Mouse (Mus musculus): ENCODE data around the gene Gins2. TPM values are rescaled to one million over a fixed set of nuclear protein-coding genes. Genes with fewer than 3 reads are reported as not detected.

Gene Gins2
- polyA plus RNA-seq, 1 experiment from 2014 or later: 22.0 TPM

GRCm38 (mm10) chr8:120585521-120585920 lies 3.6 kb downstream of the Gins2 start:
- Histone ChIP-seq H3K9me3 (ENCODE audit: control insufficient read depth, low read length) (no peaks in the 10 kb centered on the region), H3K27me3 (replicated peaks; ENCODE audit: control insufficient read depth, insufficient read depth, low read length) (no peaks in the 10 kb centered on the region), H3K27ac (ENCODE audit: low read depth, low read length) (no peak overlapping the region), H3K9ac (ENCODE audit: low read depth, low read length) (no peak overlapping the region), H3K4me3 (ENCODE audit: low read length) (no peak overlapping the region), H3K4me2 (ENCODE audit: low read length) (no peak overlapping the region), H3K36me3 (ENCODE audit: control insufficient read depth, insufficient read depth, low read length) (peaks cover 5% of the 10 kb centered on the region; the same call in 1 of the 2 replicates), H3K4me1 (ENCODE audit: control insufficient read depth, insufficient read depth, low read depth, low read length) (peaks cover 10% of the 10 kb centered on the region)
- no peak for ATAC-seq
- 93% methylated on average over 10 of the region's 10 CpGs for WGBS

- Histone ChIP-seq H3K4me3 (ENCODE audit: low read length) (no peak overlapping the region), H3K4me2 (ENCODE audit: low read length) (no peak overlapping the region), H3K9me3 (ENCODE audit: control insufficient read depth, low read length) (no peaks in the 10 kb centered on the region), H3K27ac (ENCODE audit: low read depth, low read length) (peak overlapping the region; percentile 35; the same call in 1 of the 2 replicates), H3K9ac (ENCODE audit: low read depth, low read length) (no peak overlapping the region), H3K36me3 (ENCODE audit: control insufficient read depth, insufficient read depth, low read length) (peaks cover 23% of the 10 kb centered on the region), H3K4me1 (ENCODE audit: control insufficient read depth, insufficient read depth, low read depth, low read length) (0 out of 2 replicates have a peak, but pooled peaks cover 2% of the 10 kb centered on the region), H3K27me3 (replicated peaks; ENCODE audit: control insufficient read depth, insufficient read depth, low read length) (no peaks in the 10 kb centered on the region)
- 78% methylated on average over 8 of the region's 8 CpGs for WGBS
- ATAC-seq: no peak
These were observed 7.3 kb downstream of the Gins2 start for GRCm38 (mm10) chr8:120581811-120582210.

- ATAC-seq: no peak
- 84% methylated on average over 12 of the region's 12 CpGs for WGBS
- H3K4me2 ChIP-seq (ENCODE audit: low read length): no peak overlapping the region
- H3K4me1 ChIP-seq (ENCODE audit: control insufficient read depth, insufficient read depth, low read depth, low read length): 0 out of 2 replicates have a peak, but pooled peaks cover 2% of the 10 kb centered on the region
- H3K36me3 ChIP-seq (ENCODE audit: control insufficient read depth, insufficient read depth, low read length): peaks cover 23% of the 10 kb centered on the region
- H3K27me3 ChIP-seq (replicated peaks; ENCODE audit: control insufficient read depth, insufficient read depth, low read length): no peaks in the 10 kb centered on the region
- no peak overlapping the region for H3K27ac ChIP-seq (ENCODE audit: low read depth, low read length)
- no peak overlapping the region for H3K9ac ChIP-seq (ENCODE audit: low read depth, low read length)
- no peaks in the 10 kb centered on the region for H3K9me3 ChIP-seq (ENCODE audit: control insufficient read depth, low read length)
- no peak overlapping the region for H3K4me3 ChIP-seq (ENCODE audit: low read length)
These were observed 7.8 kb downstream of the Gins2 start for GRCm38 (mm10) chr8:120581329-120581728.

GRCm38 (mm10) chr8:120580336-120581000 lies 8.6 kb downstream of the Gins2 start:
- WGBS: 86% methylated on average over 8 of the region's 8 CpGs
- H3K9ac ChIP-seq (ENCODE audit: low read depth, low read length): no peak overlapping the region
- no peaks in the 10 kb centered on the region for H3K27me3 ChIP-seq (replicated peaks; ENCODE audit: control insufficient read depth, insufficient read depth, low read length)
- H3K9me3 ChIP-seq (ENCODE audit: control insufficient read depth, low read length): no peaks in the 10 kb centered on the region
- peaks cover 4% of the 10 kb centered on the region; the same call in 1 of the 2 replicates for H3K4me1 ChIP-seq (ENCODE audit: control insufficient read depth, insufficient read depth, low read depth, low read length)
- no peak for ATAC-seq
- no peak overlapping the region for H3K4me2 ChIP-seq (ENCODE audit: low read length)
- no peak overlapping the region for H3K27ac ChIP-seq (ENCODE audit: low read depth, low read length)
- no peak overlapping the region for H3K4me3 ChIP-seq (ENCODE audit: low read length)
- peaks cover 26% of the 10 kb centered on the region for H3K36me3 ChIP-seq (ENCODE audit: control insufficient read depth, insufficient read depth, low read length)

DNA sequence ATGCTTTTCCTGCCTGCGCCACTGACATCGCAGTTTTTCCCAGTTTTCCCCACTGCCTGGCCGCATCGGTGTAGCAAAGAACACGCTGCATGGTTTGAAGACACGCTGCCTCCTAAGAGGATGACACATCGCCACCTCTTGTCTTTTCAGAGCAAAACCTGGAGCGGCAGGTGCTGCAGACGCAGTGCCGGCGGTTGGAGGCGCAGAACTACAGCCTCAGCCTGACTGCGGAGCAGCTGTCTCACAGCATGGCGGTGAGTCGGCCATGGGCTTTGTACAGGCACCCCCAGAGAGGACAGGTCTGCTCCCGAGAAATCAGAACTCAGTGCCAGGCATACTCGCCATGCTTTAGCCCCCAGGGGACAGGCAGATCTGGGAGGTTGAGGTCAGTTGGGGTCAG lies 11.3 kb downstream of the Gins2 start:
- Histone ChIP-seq H3K9me3 (ENCODE audit: control insufficient read depth, low read length) (no peaks in the 10 kb centered on the region), H3K27ac (ENCODE audit: low read depth, low read length) (no peak overlapping the region), H3K36me3 (ENCODE audit: control insufficient read depth, insufficient read depth, low read length) (peaks cover 39% of the 10 kb centered on the region), H3K4me1 (ENCODE audit: control insufficient read depth, insufficient read depth, low read depth, low read length) (peaks cover 4% of the 10 kb centered on the region; the same call in 1 of the 2 replicates), H3K27me3 (replicated peaks; ENCODE audit: control insufficient read depth, insufficient read depth, low read length) (no peaks in the 10 kb centered on the region), H3K4me2 (ENCODE audit: low read length) (no peak overlapping the region), H3K9ac (ENCODE audit: low read depth, low read length) (no peak overlapping the region), H3K4me3 (ENCODE audit: low read length) (no peak overlapping the region)
- ATAC-seq: no peak
- WGBS: 71% methylated on average over 17 of the region's 17 CpGs

DNA sequence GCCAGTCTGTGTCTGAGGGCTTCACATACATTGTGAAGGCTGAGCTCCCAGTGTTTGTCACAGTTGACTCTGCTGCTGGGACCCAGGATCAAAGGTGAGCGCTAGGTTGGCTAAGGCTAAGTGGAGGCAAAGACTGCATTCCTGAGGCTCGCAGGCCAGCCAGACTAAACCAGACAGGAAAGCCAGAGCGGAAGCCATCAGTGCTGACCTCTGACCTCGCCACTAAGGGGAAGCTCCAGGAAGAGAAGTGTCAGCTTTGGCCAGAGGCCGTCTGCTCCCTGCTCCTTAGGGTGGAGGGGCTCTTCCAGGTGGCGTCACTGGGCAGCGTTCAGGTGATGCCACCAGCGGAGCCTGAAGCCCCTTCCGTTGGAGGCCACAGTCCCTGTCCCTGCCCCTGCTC lies 13.3 kb downstream of the Gins2 start:
- Histone ChIP-seq H3K4me3 (ENCODE audit: low read length) (no peak overlapping the region), H3K4me1 (ENCODE audit: control insufficient read depth, insufficient read depth, low read depth, low read length) (peaks cover 2% of the 10 kb centered on the region; the same call in 1 of the 2 replicates), H3K27me3 (replicated peaks; ENCODE audit: control insufficient read depth, insufficient read depth, low read length) (no peaks in the 10 kb centered on the region), H3K9me3 (ENCODE audit: control insufficient read depth, low read length) (no peaks in the 10 kb centered on the region), H3K36me3 (ENCODE audit: control insufficient read depth, insufficient read depth, low read length) (peaks cover 40% of the 10 kb centered on the region), H3K4me2 (ENCODE audit: low read length) (no peak overlapping the region), H3K9ac (ENCODE audit: low read depth, low read length) (no peak overlapping the region), H3K27ac (ENCODE audit: low read depth, low read length) (no peak overlapping the region)
- ATAC-seq: no peak
- 65% methylated on average over 9 of the region's 9 CpGs for WGBS

DNA sequence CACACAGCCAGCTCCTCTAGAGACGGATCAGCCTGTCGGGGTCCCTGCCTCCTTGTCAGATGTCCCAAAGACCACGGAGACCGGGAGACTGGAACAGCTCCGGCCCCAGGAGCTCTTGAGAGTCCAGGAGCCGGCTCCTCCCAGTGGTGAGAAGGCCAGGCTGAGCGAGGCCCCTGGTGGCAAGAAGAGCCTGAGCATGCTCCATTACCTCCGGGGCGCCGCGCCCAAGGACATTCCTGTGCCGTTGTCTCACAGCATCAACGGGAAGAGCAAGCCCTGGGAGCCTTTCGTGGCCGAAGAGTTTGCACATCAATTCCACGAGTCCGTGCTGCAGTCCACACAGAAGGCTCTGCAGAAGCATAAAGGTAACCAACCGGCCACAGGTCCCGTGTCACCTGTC lies 14.2 kb downstream of the Gins2 start:
- Histone ChIP-seq H3K4me1 (ENCODE audit: control insufficient read depth, insufficient read depth, low read depth, low read length) (peaks cover 2% of the 10 kb centered on the region; the same call in 1 of the 2 replicates), H3K27ac (ENCODE audit: low read depth, low read length) (no peak overlapping the region), H3K4me2 (ENCODE audit: low read length) (no peak overlapping the region), H3K27me3 (replicated peaks; ENCODE audit: control insufficient read depth, insufficient read depth, low read length) (no peaks in the 10 kb centered on the region), H3K36me3 (ENCODE audit: control insufficient read depth, insufficient read depth, low read length) (peaks cover 36% of the 10 kb centered on the region), H3K9me3 (ENCODE audit: control insufficient read depth, low read length) (no peaks in the 10 kb centered on the region), H3K4me3 (ENCODE audit: low read length) (no peak overlapping the region), H3K9ac (ENCODE audit: low read depth, low read length) (no peak overlapping the region)
- 75% methylated on average over 19 of the region's 19 CpGs for WGBS
- no peak for ATAC-seq

DNA sequence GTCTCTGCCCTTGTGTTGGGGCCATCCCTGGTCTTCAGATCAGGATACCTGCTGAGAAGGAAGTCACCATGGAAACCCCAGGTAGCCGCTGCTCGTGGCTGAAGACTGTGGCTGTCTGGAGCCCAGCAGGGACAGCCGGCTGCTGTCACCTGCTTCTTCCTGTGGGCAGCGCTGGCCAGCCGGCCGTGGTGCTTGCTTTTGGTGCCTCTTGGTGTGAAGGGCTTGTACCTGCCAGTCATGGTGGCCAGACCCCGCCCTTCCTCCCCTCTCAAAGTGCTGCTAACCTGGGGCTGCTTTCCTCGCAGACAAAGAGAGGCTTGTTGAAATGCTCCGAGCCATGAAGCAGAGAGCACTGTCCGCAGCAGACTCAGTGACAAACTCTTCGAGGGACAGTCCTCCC lies 15.2 kb downstream of the Gins2 start:
- no peaks in the 10 kb centered on the region for H3K9me3 ChIP-seq (ENCODE audit: control insufficient read depth, low read length)
- H3K4me1 ChIP-seq (ENCODE audit: control insufficient read depth, insufficient read depth, low read depth, low read length): peaks cover 2% of the 10 kb centered on the region; the same call in 1 of the 2 replicates
- no peak overlapping the region for H3K9ac ChIP-seq (ENCODE audit: low read depth, low read length)
- ATAC-seq: no peak
- no peak overlapping the region for H3K27ac ChIP-seq (ENCODE audit: low read depth, low read length)
- H3K4me3 ChIP-seq (ENCODE audit: low read length): no peak overlapping the region
- H3K36me3 ChIP-seq (ENCODE audit: control insufficient read depth, insufficient read depth, low read length): peaks cover 35% of the 10 kb centered on the region
- 67% methylated on average over 11 of the region's 11 CpGs for WGBS
- no peaks in the 10 kb centered on the region for H3K27me3 ChIP-seq (replicated peaks; ENCODE audit: control insufficient read depth, insufficient read depth, low read length)
- no peak overlapping the region for H3K4me2 ChIP-seq (ENCODE audit: low read length)

- no peak for ATAC-seq
- Histone ChIP-seq H3K4me1 (ENCODE audit: control insufficient read depth, insufficient read depth, low read depth, low read length) (peaks cover 2% of the 10 kb centered on the region; the same call in 1 of the 2 replicates), H3K27me3 (replicated peaks; ENCODE audit: control insufficient read depth, insufficient read depth, low read length) (no peaks in the 10 kb centered on the region), H3K4me2 (ENCODE audit: low read length) (no peak overlapping the region), H3K4me3 (ENCODE audit: low read length) (no peak overlapping the region), H3K36me3 (ENCODE audit: control insufficient read depth, insufficient read depth, low read length) (peaks cover 42% of the 10 kb centered on the region), H3K9me3 (ENCODE audit: control insufficient read depth, low read length) (no peaks in the 10 kb centered on the region), H3K27ac (ENCODE audit: low read depth, low read length) (no peak overlapping the region), H3K9ac (ENCODE audit: low read depth, low read length) (no peak overlapping the region)
- 76% methylated on average over 21 of the region's 21 CpGs for WGBS
These were observed 16.6 kb downstream of the Gins2 start for GRCm38 (mm10) chr8:120572534-120572933.

Measured in hindbrain, embryonic 16.5 days (tissue).